Mouse (Mus musculus): ENCODE data around the gene Ciao2b. TPM values are rescaled to one million over a fixed set of nuclear protein-coding genes. Genes with fewer than 3 reads are reported as not detected.

Ciao2b gene
- polyA plus RNA-seq, 1 experiment = 180 TPM

- Histone ChIP-seq H3K4me3 (ENCODE audit: insufficient read depth, poor library complexity, severe bottlenecking) (no peak overlapping the region), H3K36me3 (ENCODE audit: control insufficient read depth, insufficient read depth) (no peaks in the 10 kb centered on the region), H3ac (ENCODE audit: control insufficient read depth, insufficient read length, low read depth) (no peak overlapping the region), H3K27me3 (ENCODE audit: control insufficient read depth, insufficient read depth, insufficient read length) (no peaks in the 10 kb centered on the region), H3K79me3 (ENCODE audit: low read depth) (no peaks in the 10 kb centered on the region), H3K79me2 (ENCODE audit: control insufficient read depth, insufficient read depth) (no peaks in the 10 kb centered on the region)
- TF ChIP-seq CEBPB (IDR thresholded peaks at IDR 0.05; ENCODE audit: low read depth) = no peak
These were observed 9.3 kb downstream of the Ciao2b start for GRCm38 (mm10) chr8:104632486-104632885.

GRCm38 (mm10) chr8:104631975-104632374 is 9.8 kb downstream of the Ciao2b start:
- TF ChIP-seq FOSL1 (IDR thresholded peaks at IDR 0.05; ENCODE audit: insufficient read depth, low read length, poor library complexity, severe bottlenecking) = no peak
- TF ChIP-seq CTCF (IDR thresholded peaks at IDR 0.05; ENCODE audit: control insufficient read depth, insufficient read depth, insufficient read length) = no peak
- no peak for TF ChIP-seq MYOD1 (IDR thresholded peaks at IDR 0.05; ENCODE audit: control insufficient read depth, insufficient read length, low read depth)
- TF ChIP-seq USF1 (IDR thresholded peaks at IDR 0.05; ENCODE audit: low read depth) = no peak
- no peak for TF ChIP-seq MYOG (IDR thresholded peaks at IDR 0.05; ENCODE audit: control insufficient read depth, extremely low read depth, insufficient read length)
- TF ChIP-seq CEBPB (IDR thresholded peaks at IDR 0.05; ENCODE audit: low read depth) = no peak
- no peak for TF ChIP-seq MAX (IDR thresholded peaks at IDR 0.05)
- Histone ChIP-seq H3K27me3 (ENCODE audit: control insufficient read depth, insufficient read depth, insufficient read length) (no peaks in the 10 kb centered on the region), H3K79me2 (ENCODE audit: control insufficient read depth, insufficient read depth) (no peaks in the 10 kb centered on the region), H3K79me3 (ENCODE audit: low read depth) (no peaks in the 10 kb centered on the region), H3K4me3 (ENCODE audit: insufficient read depth, poor library complexity, severe bottlenecking) (no peak overlapping the region), H3ac (ENCODE audit: control insufficient read depth, insufficient read length, low read depth) (no peak overlapping the region), H3K36me3 (ENCODE audit: control insufficient read depth, insufficient read depth) (no peaks in the 10 kb centered on the region)

- no peaks in the 10 kb centered on the region for H3K27me3 ChIP-seq (ENCODE audit: control insufficient read depth, insufficient read depth, insufficient read length)
- no peaks in the 10 kb centered on the region for H3K36me3 ChIP-seq (ENCODE audit: control insufficient read depth, insufficient read depth)
- no peaks in the 10 kb centered on the region for H3K79me3 ChIP-seq (ENCODE audit: low read depth)
- no peak within 1 kb of the TSS for H3K4me3 ChIP-seq (ENCODE audit: insufficient read depth, poor library complexity, severe bottlenecking)
- no peaks in the 10 kb centered on the region for H3K79me2 ChIP-seq (ENCODE audit: control insufficient read depth, insufficient read depth)
- TF ChIP-seq MAX (IDR thresholded peaks at IDR 0.05) (no peak), CTCF (IDR thresholded peaks at IDR 0.05; ENCODE audit: control insufficient read depth, insufficient read depth, insufficient read length) (no peak), MYOD1 (IDR thresholded peaks at IDR 0.05; ENCODE audit: control insufficient read depth, insufficient read length, low read depth) (no peak)
- H3ac ChIP-seq (ENCODE audit: control insufficient read depth, insufficient read length, low read depth) = peak within 1 kb of the TSS; percentile 27
These were observed 10.6 kb downstream of the Ciao2b start, which contains the start of gene Rrad for GRCm38 (mm10) chr8:104630981-104631663. Rrad (minus strand) TSS chr8:104631327.

GRCm38 (mm10) chr8:104630574-104630973 is 11.2 kb downstream of the Ciao2b start:
- Histone ChIP-seq H3ac (ENCODE audit: control insufficient read depth, insufficient read length, low read depth) (no peak overlapping the region), H3K27me3 (ENCODE audit: control insufficient read depth, insufficient read depth, insufficient read length) (no peaks in the 10 kb centered on the region), H3K36me3 (ENCODE audit: control insufficient read depth, insufficient read depth) (no peaks in the 10 kb centered on the region), H3K4me3 (ENCODE audit: insufficient read depth, poor library complexity, severe bottlenecking) (no peak overlapping the region), H3K79me2 (ENCODE audit: control insufficient read depth, insufficient read depth) (no peaks in the 10 kb centered on the region), H3K79me3 (ENCODE audit: low read depth) (no peaks in the 10 kb centered on the region)
- no peak for TF ChIP-seq CEBPB (IDR thresholded peaks at IDR 0.05; ENCODE audit: low read depth)
- TF ChIP-seq MAX (IDR thresholded peaks at IDR 0.05) = no peak

GRCm38 (mm10) chr8:104630111-104630479 is 11.7 kb downstream of the Ciao2b start:
- Histone ChIP-seq H3K79me2 (ENCODE audit: control insufficient read depth, insufficient read depth) (no peaks in the 10 kb centered on the region), H3K79me3 (ENCODE audit: low read depth) (no peaks in the 10 kb centered on the region), H3K27me3 (ENCODE audit: control insufficient read depth, insufficient read depth, insufficient read length) (no peaks in the 10 kb centered on the region), H3K4me3 (ENCODE audit: insufficient read depth, poor library complexity, severe bottlenecking) (no peak overlapping the region), H3K36me3 (ENCODE audit: control insufficient read depth, insufficient read depth) (no peaks in the 10 kb centered on the region), H3ac (ENCODE audit: control insufficient read depth, insufficient read length, low read depth) (no peak overlapping the region)
- TF ChIP-seq MAX (IDR thresholded peaks at IDR 0.05) = no peak
- TF ChIP-seq USF1 (IDR thresholded peaks at IDR 0.05; ENCODE audit: low read depth) = no peak
- TF ChIP-seq CTCF (IDR thresholded peaks at IDR 0.05; ENCODE audit: control insufficient read depth, insufficient read depth, insufficient read length) = no peak
- no peak for TF ChIP-seq MYOG (IDR thresholded peaks at IDR 0.05; ENCODE audit: control insufficient read depth, extremely low read depth, insufficient read length)

GRCm38 (mm10) chr8:104629306-104630110 is 12.3 kb downstream of the Ciao2b start:
- Histone ChIP-seq H3K27me3 (ENCODE audit: control insufficient read depth, insufficient read depth, insufficient read length) (no peaks in the 10 kb centered on the region), H3K4me3 (ENCODE audit: insufficient read depth, poor library complexity, severe bottlenecking) (no peak overlapping the region), H3K79me3 (ENCODE audit: low read depth) (no peaks in the 10 kb centered on the region), H3K36me3 (ENCODE audit: control insufficient read depth, insufficient read depth) (no peaks in the 10 kb centered on the region), H3K79me2 (ENCODE audit: control insufficient read depth, insufficient read depth) (no peaks in the 10 kb centered on the region), H3ac (ENCODE audit: control insufficient read depth, insufficient read length, low read depth) (no peak overlapping the region)
- TF ChIP-seq MAX (IDR thresholded peaks at IDR 0.05) (no peak), CTCF (IDR thresholded peaks at IDR 0.05; ENCODE audit: control insufficient read depth, insufficient read depth, insufficient read length) (no peak), CEBPB (IDR thresholded peaks at IDR 0.05; ENCODE audit: low read depth) (no peak), MYOG (IDR thresholded peaks at IDR 0.05; ENCODE audit: control insufficient read depth, extremely low read depth, insufficient read length) (no peak), USF1 (IDR thresholded peaks at IDR 0.05; ENCODE audit: low read depth) (no peak), MYOD1 (IDR thresholded peaks at IDR 0.05; ENCODE audit: control insufficient read depth, insufficient read length, low read depth) (no peak), FOSL1 (IDR thresholded peaks at IDR 0.05; ENCODE audit: insufficient read depth, low read length, poor library complexity, severe bottlenecking) (no peak)
